Mouse (Mus musculus): Measurements from ENCODE around the gene Tdrd9. TPM values are rescaled to one million over a fixed set of nuclear protein-coding genes. Genes with fewer than 3 reads are reported as not detected.
A peak's percentile ranks its signal among the peaks of the same experiment; 100 is the strongest.
"Not testable (repeated sequence)": the region's sequence is repeated elsewhere in the genome, so short reads cannot be mapped to it uniquely, and the experiment has no call there.

The Tdrd9 gene
- total RNA-seq (2021): under 1 TPM; 0.26 to 0.88 TPM

GRCm38 (mm10) chr12:111971231-111971686 is at the start of gene Tdrd9:
Tdrd9 (plus strand) TSS chr12:111971559.
- intact Hi-C loops (cut with DNase I): no loop called here
- no peak for DNase-seq (ENCODE audit: extremely low spot score in 1 of 2, low spot score in 2 of 2)

DNA sequence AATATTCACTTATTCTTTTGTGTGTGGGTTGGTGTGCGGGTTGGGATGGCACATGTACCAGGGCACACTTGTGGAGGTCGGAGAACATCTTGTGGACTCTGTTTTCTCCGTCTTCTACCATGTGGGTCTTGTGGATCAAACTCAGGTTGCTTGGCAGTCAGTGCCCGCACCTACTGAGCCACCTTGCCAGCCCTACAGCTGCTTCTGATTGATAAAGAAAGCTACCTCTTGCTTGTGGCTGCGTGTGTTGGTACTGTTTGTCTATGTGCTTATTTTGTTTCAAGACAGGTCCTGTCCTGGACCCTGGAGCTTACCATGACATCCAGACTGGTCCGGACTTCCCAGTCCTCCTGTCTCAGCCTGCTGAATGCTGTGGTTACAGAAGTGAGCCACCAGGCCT is 48.2 kb upstream of the Tdrd9 start:
- intact Hi-C loops (cut with DNase I): no loop called here
- no peak for DNase-seq (ENCODE audit: extremely low spot score in 1 of 2, low spot score in 2 of 2)

DNA sequence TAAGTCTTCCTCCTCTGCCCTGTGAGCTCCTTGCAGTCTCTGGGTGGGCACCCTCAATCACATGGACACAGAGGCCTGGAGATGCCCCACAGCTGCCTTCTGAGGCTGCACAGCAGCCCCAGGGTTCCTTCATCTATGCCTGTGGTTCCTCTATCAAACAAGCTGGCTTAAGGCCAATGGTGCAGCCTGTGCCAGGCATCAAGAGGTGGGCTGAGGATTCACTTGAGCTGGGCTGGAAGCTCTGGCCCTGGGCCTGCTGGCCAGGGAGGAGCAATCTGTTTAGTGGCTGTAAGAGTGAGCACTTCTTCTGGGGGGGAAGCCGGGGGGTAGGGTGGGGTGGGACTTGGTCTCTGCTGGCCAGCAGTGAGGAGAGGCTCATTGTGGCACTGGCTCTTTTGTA is 44.0 kb upstream of the Tdrd9 start:
- intact Hi-C loops (cut with DNase I): no loop called here
- DNase-seq (ENCODE audit: extremely low spot score in 1 of 2, low spot score in 2 of 2): peak in 1 of 2 experiments; percentile 51

GRCm38 (mm10) chr12:111928411-111928966 is 42.9 kb upstream of the Tdrd9 start:
- DNase-seq (ENCODE audit: extremely low spot score in 1 of 2, low spot score in 2 of 2): no peak
- intact Hi-C loops (cut with DNase I): no loop called here

DNA sequence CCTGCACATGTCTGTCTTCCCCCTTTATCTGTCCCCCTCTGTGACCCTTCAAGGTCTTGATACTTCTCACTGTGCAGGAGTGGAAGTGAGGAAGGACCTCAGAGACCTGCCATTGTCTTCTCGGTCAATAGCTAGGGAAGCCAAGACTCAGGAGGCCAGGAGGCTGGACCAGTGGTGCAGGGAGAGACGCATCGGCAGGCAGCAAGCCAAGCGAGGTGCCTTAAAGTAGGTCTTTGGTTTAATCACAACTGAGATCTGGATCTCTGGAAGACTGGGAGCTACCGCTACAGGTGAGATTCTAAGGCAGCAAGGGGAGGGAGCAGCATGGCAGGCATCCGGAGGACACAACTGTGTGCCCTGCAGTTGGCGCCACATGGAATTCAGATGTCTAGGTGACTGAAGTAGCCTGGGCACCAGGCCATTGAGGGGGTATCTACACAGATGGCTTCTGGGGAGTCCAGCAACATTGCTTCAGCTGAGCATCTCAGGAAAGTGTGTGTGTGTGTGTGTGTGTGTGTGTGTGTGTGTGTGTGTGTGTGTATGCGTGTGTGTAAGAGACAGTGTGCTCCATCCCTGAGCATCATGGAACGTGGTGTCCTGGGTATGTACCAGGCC is 39.8 kb upstream of the Tdrd9 start:
- intact Hi-C loops (cut with DNase I): no loop called here
- no peak for DNase-seq (ENCODE audit: extremely low spot score in 1 of 2, low spot score in 2 of 2)

- no peak for DNase-seq (ENCODE audit: extremely low spot score in 1 of 2, low spot score in 2 of 2)
- intact Hi-C loops (cut with DNase I): no loop called here
Measured at GRCm38 (mm10) chr12:111932513-111932912, 38.8 kb upstream of the Tdrd9 start.

DNA sequence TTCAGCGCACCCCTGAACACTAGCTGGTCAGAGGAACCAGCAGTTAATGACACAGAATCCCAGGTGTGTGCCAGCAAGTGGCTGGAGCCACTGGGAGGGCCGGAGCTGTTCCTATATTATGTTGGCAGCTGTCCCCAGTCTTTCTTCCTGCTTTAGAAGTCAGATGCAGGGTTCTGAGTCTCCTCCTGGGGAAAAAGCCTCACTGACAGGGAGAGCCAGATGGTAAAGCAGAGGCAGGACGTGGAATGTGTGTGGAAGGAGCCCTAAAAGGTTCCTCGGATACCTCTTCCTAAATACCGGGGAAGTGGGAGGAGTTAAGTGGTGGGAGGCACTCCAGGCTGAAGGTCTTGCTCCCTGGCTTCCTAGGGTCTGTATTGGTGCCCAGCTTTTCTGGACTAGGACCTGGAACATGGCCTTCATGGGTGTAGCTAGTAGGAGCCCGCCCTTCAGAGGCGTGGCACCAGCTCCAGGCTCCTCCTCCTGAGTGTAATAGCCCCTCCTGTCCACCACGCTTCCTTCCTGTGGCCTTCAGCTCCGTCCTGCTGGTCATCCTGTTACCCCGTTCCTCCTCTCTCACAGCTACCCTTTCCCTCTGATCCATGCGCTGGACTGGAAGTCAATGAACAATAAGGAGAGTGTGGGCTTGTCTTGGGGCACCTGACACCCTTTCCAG is 38.2 kb upstream of the Tdrd9 start:
- peak in 1 of 2 experiments; percentile 59 for DNase-seq (ENCODE audit: extremely low spot score in 1 of 2, low spot score in 2 of 2)
- intact Hi-C loops (cut with DNase I): no loop called here

GRCm38 (mm10) chr12:111933971-111934370 is 37.4 kb upstream of the Tdrd9 start:
- intact Hi-C loops (cut with DNase I): no loop called here
- DNase-seq (ENCODE audit: extremely low spot score in 1 of 2, low spot score in 2 of 2): no peak

DNA sequence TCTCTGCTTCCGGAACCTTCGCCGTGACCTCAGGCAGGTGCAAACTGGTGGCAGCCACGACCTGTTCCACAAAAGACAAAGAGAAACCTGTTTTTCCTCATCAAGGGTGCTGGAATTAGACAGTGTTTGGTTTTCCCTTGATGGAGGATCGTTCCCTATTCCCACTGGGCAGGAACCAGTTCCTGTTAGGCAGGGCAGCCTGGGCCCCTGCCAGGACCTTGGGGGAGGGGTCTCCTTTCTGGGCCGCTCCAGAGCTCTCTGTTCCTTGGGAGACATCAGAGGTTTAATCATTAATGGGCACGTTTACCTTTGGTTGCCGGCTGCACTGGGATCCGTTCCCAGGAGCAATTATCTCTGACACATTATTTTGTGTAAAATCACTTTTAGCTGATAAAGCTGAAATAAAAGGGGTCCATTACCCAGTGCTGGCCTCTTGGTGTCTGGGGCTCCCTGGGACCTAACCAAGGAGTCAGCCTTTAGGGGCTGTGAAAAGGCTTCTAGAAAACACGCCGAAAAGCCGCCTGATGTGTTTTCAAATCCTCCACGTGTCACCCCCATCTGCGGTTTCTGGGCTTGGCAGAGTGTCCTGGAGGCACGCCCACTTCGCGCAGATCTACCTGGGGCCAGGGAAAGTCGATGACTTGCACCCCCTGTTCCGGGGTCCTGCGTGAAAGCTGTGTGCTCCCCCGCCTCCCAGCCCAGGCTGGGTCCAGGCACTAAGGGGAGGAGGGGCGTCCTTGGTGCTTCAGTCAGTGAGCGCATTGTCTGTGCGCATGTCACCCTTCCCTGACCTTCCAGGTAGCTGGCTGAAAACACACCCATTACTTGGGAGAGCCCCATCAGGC is 34.4 kb upstream of the Tdrd9 start:
- DNase-seq (ENCODE audit: extremely low spot score in 1 of 2, low spot score in 2 of 2): peak in 1 of 2 experiments; percentile 77
- intact Hi-C loops (cut with DNase I): no loop called here

GRCm38 (mm10) chr12:111938623-111939177 is 32.7 kb upstream of the Tdrd9 start:
- intact Hi-C loops (cut with DNase I): no loop called here
- DNase-seq (ENCODE audit: extremely low spot score in 1 of 2, low spot score in 2 of 2): no peak

- no peak for DNase-seq (ENCODE audit: extremely low spot score in 1 of 2, low spot score in 2 of 2)
- intact Hi-C loops (cut with DNase I): no loop called here
Measured at GRCm38 (mm10) chr12:111943421-111944064, 27.8 kb upstream of the Tdrd9 start.

- intact Hi-C loops (cut with DNase I): not testable (repeated sequence)
Measured at GRCm38 (mm10) chr12:111944065-111944987, 27.0 kb upstream of the Tdrd9 start.

DNA sequence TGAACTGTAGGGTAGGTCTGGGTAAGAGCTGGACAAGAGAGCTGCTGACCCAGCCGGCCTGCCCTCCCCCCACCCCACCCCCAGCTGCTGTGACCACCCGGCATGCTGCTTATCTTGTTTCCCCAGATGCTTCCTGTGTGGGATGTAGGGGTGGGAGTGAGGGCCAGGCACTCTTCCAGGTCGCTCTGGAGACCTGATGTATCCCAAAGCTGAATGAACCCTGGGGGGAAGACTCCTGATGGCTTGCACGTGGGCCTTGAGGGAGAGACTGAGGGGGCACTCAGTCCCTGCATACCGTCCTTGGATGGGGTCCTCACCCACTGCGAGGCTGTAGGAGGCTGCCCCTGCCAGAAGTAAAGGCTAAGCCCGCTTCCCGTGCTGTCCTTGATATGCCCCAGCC is 26.2 kb upstream of the Tdrd9 start:
- intact Hi-C loops (cut with DNase I): loop anchor here (5.0 kb wide), 2 partner anchors 38 to 68 kb away; partner anchors contain the start of gene Ppp1r13b
- DNase-seq (ENCODE audit: extremely low spot score in 1 of 2, low spot score in 2 of 2): peak in 1 of 2 experiments; percentile 78

More at GRCm38 (mm10) chr12:111944065-111944987, 27.0 kb upstream of the Tdrd9 start:
- not testable (repeated sequence) for DNase-seq (ENCODE audit: extremely low spot score in 1 of 2, low spot score in 2 of 2)

GRCm38 (mm10) chr12:111945765-111946655 is 25.3 kb upstream of the Tdrd9 start:
- intact Hi-C loops (cut with DNase I): loop anchor here (5.0 kb wide), 2 partner anchors 39 to 69 kb away; partner anchors contain the start of gene Ppp1r13b
- DNase-seq (ENCODE audit: extremely low spot score in 1 of 2, low spot score in 2 of 2): not testable (repeated sequence)

- intact Hi-C loops (cut with DNase I): loop anchor here (5.0 kb wide), 2 partner anchors 39 to 69 kb away; partner anchors contain the start of gene Ppp1r13b
- peak; percentile 18 to 65 for DNase-seq (ENCODE audit: extremely low spot score in 1 of 2, low spot score in 2 of 2)
Measured at GRCm38 (mm10) chr12:111946716-111947115, 24.6 kb upstream of the Tdrd9 start.

GRCm38 (mm10) chr12:111950486-111950885 is 20.9 kb upstream of the Tdrd9 start:
- intact Hi-C loops (cut with DNase I): no loop called here
- DNase-seq (ENCODE audit: extremely low spot score in 1 of 2, low spot score in 2 of 2): no peak
